Mouse (Mus musculus): ENCODE results near the gene Scamp2.

DNA sequence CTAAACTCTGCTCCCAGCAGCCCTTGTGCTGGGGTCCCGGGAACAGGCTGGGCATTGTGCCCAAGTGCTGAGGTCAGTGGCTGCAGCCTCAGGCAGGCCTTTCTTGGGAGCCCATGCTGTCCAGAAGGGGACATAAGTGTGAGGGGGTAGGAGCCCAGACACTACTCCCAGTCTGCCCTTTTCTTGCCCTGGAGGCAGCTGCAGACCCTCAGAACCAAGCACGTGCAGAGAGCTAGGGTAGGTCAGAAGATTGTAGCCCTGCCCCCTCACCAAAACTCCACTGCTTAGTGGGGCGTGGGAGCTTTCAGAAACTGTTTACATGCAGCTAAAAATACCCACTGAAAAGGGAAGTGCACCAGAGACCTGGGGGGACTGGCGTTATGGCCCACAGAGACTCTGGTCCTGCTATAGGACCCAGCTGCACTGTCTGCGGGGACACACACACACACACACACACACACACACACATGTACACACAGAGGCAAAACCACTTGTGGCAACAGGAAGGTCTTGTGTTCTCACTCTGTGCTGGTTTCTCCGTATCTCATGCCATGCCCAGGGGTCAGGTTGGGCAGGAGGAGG, 77.1 kb downstream of the Scamp2 start:
- no peak for TF ChIP-seq CTCF (IDR thresholded peaks at IDR 0.05; ENCODE audit: control insufficient read depth, insufficient read depth, low read length)
- no peak for TF ChIP-seq POLR2A (IDR thresholded peaks at IDR 0.05; ENCODE audit: borderline replicate concordance, control insufficient read depth, low read depth, low read length)
